Mouse (Mus musculus): Measurements from ENCODE around the gene Pa2g4. TPM values are rescaled to one million over a fixed set of nuclear protein-coding genes. Genes with fewer than 3 reads are reported as not detected.

Gene Pa2g4
- polyA plus RNA-seq, 2 experiments, result 113 to 163 TPM

- Histone ChIP-seq H3K36me3 (replicated peaks; ENCODE audit: control insufficient read depth, insufficient read depth, low read depth) (peaks cover 4% of the 10 kb centered on the region; the same call in 1 of the 2 replicates), H3K4me3 (ENCODE audit: insufficient read depth in 1 of 2, low read depth in 2 of 2, low read length in 2 of 2) (no peak overlapping the region), H3K27ac (no peak overlapping the region), H3K9me3 (ENCODE audit: control insufficient read depth, low read length) (no peaks in the 10 kb centered on the region), H3K27me3 (ENCODE audit: control insufficient read depth, insufficient read depth, low read length) (no peaks in the 10 kb centered on the region), H3K4me2 (ENCODE audit: low read depth) (no peak overlapping the region), H3K4me1 (replicated peaks; ENCODE audit: control insufficient read depth in 2 of 2, insufficient read depth in 2 of 2, low read length in 1 of 2) (peaks cover 11 to 18% of the 10 kb centered on the region in 2 experiments), H3K9ac (replicated peaks) (no peak overlapping the region)
- no peak for TF ChIP-seq EP300 (IDR thresholded peaks at IDR 0.05; ENCODE audit: low read depth)
- no peak for TF ChIP-seq CTCF (IDR thresholded peaks at IDR 0.05; ENCODE audit: low read depth)
- DNase-seq (ENCODE audit: low read depth in 3 of 3, low spot score in 3 of 3) (no peak), ATAC-seq (ENCODE audit: insufficient read depth) (no peak)
- WGBS (ENCODE audit: insufficient replicate concordance), result 65% methylated on average over 6 of the region's 6 CpGs
These were observed 43.4 kb downstream of the Pa2g4 start for GRCm38 (mm10) chr10:128522351-128522750.

- H3K9me3 ChIP-seq (ENCODE audit: control insufficient read depth, low read length), result no peaks in the 10 kb centered on the region
- no peak overlapping the region for H3K9ac ChIP-seq (replicated peaks)
- ATAC-seq (ENCODE audit: insufficient read depth) (no peak), DNase-seq (ENCODE audit: low read depth in 3 of 3, low spot score in 3 of 3) (no peak)
- WGBS (ENCODE audit: insufficient replicate concordance), result 87% methylated on average over 16 of the region's 16 CpGs
- H3K27ac ChIP-seq, result no peak overlapping the region
- peaks cover 4% of the 10 kb centered on the region; the same call in 1 of the 2 replicates for H3K36me3 ChIP-seq (replicated peaks; ENCODE audit: control insufficient read depth, insufficient read depth, low read depth)
- TF ChIP-seq CTCF (IDR thresholded peaks at IDR 0.05; ENCODE audit: low read depth) (no peak), EP300 (IDR thresholded peaks at IDR 0.05; ENCODE audit: low read depth) (no peak)
- H3K4me2 ChIP-seq (ENCODE audit: low read depth), result no peak overlapping the region
- H3K4me3 ChIP-seq (ENCODE audit: insufficient read depth in 1 of 2, low read depth in 2 of 2, low read length in 2 of 2), result no peak overlapping the region
- no peaks in the 10 kb centered on the region for H3K27me3 ChIP-seq (ENCODE audit: control insufficient read depth, insufficient read depth, low read length)
- peaks cover 11 to 20% of the 10 kb centered on the region in 2 experiments for H3K4me1 ChIP-seq (replicated peaks; ENCODE audit: control insufficient read depth in 2 of 2, insufficient read depth in 2 of 2, low read length in 1 of 2)
These were observed 45.2 kb downstream of the Pa2g4 start for GRCm38 (mm10) chr10:128520591-128520990.

GRCm38 (mm10) chr10:128518833-128519232, 47.0 kb downstream of the Pa2g4 start:
- Histone ChIP-seq H3K27me3 (ENCODE audit: control insufficient read depth, insufficient read depth, low read length) (no peaks in the 10 kb centered on the region), H3K4me1 (replicated peaks; ENCODE audit: control insufficient read depth in 2 of 2, insufficient read depth in 2 of 2, low read length in 1 of 2) (peaks cover 1 to 18% of the 10 kb centered on the region in 2 experiments), H3K9me3 (ENCODE audit: control insufficient read depth, low read length) (no peaks in the 10 kb centered on the region), H3K27ac (no peak overlapping the region), H3K36me3 (replicated peaks; ENCODE audit: control insufficient read depth, insufficient read depth, low read depth) (peaks cover 4% of the 10 kb centered on the region; the same call in 1 of the 2 replicates), H3K4me2 (ENCODE audit: low read depth) (no peak overlapping the region), H3K4me3 (ENCODE audit: insufficient read depth in 1 of 2, low read depth in 2 of 2, low read length in 2 of 2) (no peak overlapping the region), H3K9ac (replicated peaks) (no peak overlapping the region)
- no peak; the same call in 1 of the 2 replicates for ATAC-seq (ENCODE audit: insufficient read depth)
- no peak for DNase-seq (ENCODE audit: low read depth in 3 of 3, low spot score in 3 of 3)
- WGBS (ENCODE audit: insufficient replicate concordance), result 72% methylated on average over 7 of the region's 7 CpGs
- TF ChIP-seq CTCF (IDR thresholded peaks at IDR 0.05; ENCODE audit: low read depth), result peak; percentile 76
- TF ChIP-seq EP300 (IDR thresholded peaks at IDR 0.05; ENCODE audit: low read depth), result no peak

- TF ChIP-seq EP300 (IDR thresholded peaks at IDR 0.05; ENCODE audit: low read depth), result no peak
- TF ChIP-seq CTCF (IDR thresholded peaks at IDR 0.05; ENCODE audit: low read depth), result no peak
- peaks cover 4% of the 10 kb centered on the region; the same call in 1 of the 2 replicates for H3K36me3 ChIP-seq (replicated peaks; ENCODE audit: control insufficient read depth, insufficient read depth, low read depth)
- no peaks in the 10 kb centered on the region for H3K27me3 ChIP-seq (ENCODE audit: control insufficient read depth, insufficient read depth, low read length)
- 12% methylated on average over 6 of the region's 6 CpGs for WGBS (ENCODE audit: insufficient replicate concordance)
- no peak overlapping the region for H3K4me2 ChIP-seq (ENCODE audit: low read depth)
- no peak overlapping the region for H3K4me3 ChIP-seq (ENCODE audit: insufficient read depth in 1 of 2, low read depth in 2 of 2, low read length in 2 of 2)
- H3K4me1 ChIP-seq (replicated peaks; ENCODE audit: control insufficient read depth in 2 of 2, insufficient read depth in 2 of 2, low read length in 1 of 2), result peaks cover 0 to 18% of the 10 kb centered on the region in 2 experiments; a peak in 3 of 4 replicates
- no peak overlapping the region for H3K27ac ChIP-seq
- no peaks in the 10 kb centered on the region for H3K9me3 ChIP-seq (ENCODE audit: control insufficient read depth, low read length)
- ATAC-seq (ENCODE audit: insufficient read depth), result no peak
- no peak overlapping the region for H3K9ac ChIP-seq (replicated peaks)
- no peak for DNase-seq (ENCODE audit: low read depth in 3 of 3, low spot score in 3 of 3)
These were observed 49.1 kb downstream of the Pa2g4 start for GRCm38 (mm10) chr10:128516677-128517076.

- DNase-seq (ENCODE audit: low read depth in 3 of 3, low spot score in 3 of 3), result no peak
- H3K36me3 ChIP-seq (replicated peaks; ENCODE audit: control insufficient read depth, insufficient read depth, low read depth), result peaks cover 4% of the 10 kb centered on the region; the same call in 1 of the 2 replicates
- no peak overlapping the region for H3K4me2 ChIP-seq (ENCODE audit: low read depth)
- WGBS (ENCODE audit: insufficient replicate concordance), result 70% methylated on average over 20 of the region's 20 CpGs
- no peaks in the 10 kb centered on the region for H3K27me3 ChIP-seq (ENCODE audit: control insufficient read depth, insufficient read depth, low read length)
- H3K9ac ChIP-seq (replicated peaks), result no peak overlapping the region
- peak; percentile 16; the same call in 1 of the 2 replicates for ATAC-seq (ENCODE audit: insufficient read depth)
- TF ChIP-seq EP300 (IDR thresholded peaks at IDR 0.05; ENCODE audit: low read depth), result no peak
- TF ChIP-seq CTCF (IDR thresholded peaks at IDR 0.05; ENCODE audit: low read depth), result no peak
- H3K4me3 ChIP-seq (ENCODE audit: insufficient read depth in 1 of 2, low read depth in 2 of 2, low read length in 2 of 2), result no peak overlapping the region
- H3K27ac ChIP-seq, result no peak overlapping the region
- peaks cover 3 to 22% of the 10 kb centered on the region in 2 experiments; a peak in 3 of 4 replicates for H3K4me1 ChIP-seq (replicated peaks; ENCODE audit: control insufficient read depth in 2 of 2, insufficient read depth in 2 of 2, low read length in 1 of 2)
- no peaks in the 10 kb centered on the region for H3K9me3 ChIP-seq (ENCODE audit: control insufficient read depth, low read length)
These were observed 49.8 kb downstream of the Pa2g4 start for GRCm38 (mm10) chr10:128516029-128516428.

All from liver, embryonic 14.5 days (tissue).